Mouse (Mus musculus) layer of hippocampus, postnatal 10 days (tissue): ENCODE measurements around the gene Lamc1. TPM values are rescaled to one million over a fixed set of nuclear protein-coding genes. Genes with fewer than 3 reads are reported as not detected.
"Not testable (repeated sequence)": the region's sequence is repeated elsewhere in the genome, so short reads cannot be mapped to it uniquely, and the experiment has no call there.

Source experiments
- DNase-seq, 2 experiments: peaks; one replicate each; pipeline ENCODE4 v3.0.0; 2021; ENCODE audit warnings: low spot score in 2 of 2
- total RNA-seq, 2 experiments: library from RNA; stranded (reverse); gene quantifications; 2 replicates each; pipeline ENCODE4 v1.2.3; 2021

The Lamc1 gene
- total RNA-seq, 2 experiments from 2014 or later, result 43.2 to 43.8 TPM

GRCm38 (mm10) chr1:153331796-153332443 is 666 bp downstream of the Lamc1 start:
- DNase-seq, result peak in 1 of 2 experiments; percentile 60

GRCm38 (mm10) chr1:153331206-153331605 is 1.4 kb downstream of the Lamc1 start:
- no peak for DNase-seq

GRCm38 (mm10) chr1:153329306-153329705 is 3.3 kb downstream of the Lamc1 start:
- no peak for DNase-seq

DNA sequence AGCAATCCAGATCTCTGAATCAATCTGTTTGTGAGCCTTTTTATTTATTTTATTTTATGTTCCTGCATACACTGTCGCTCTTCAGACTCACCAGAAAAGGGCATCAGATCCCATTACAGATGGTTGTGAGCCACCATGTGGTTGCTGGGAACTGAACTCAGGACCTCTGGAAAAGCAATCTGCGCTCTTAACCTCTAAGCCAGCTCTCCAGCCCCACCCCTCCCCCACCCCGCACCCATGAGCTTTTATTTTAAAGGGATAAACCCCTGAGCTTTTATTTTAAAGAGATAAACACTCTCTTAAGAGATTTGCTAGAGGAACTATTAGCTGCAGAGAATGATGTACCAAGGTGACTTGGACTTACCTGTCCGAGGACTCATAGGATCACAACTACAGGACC is 5.5 kb downstream of the Lamc1 start:
- DNase-seq, result no peak

- DNase-seq, result no peak
Observed at GRCm38 (mm10) chr1:153326226-153326625, 6.4 kb downstream of the Lamc1 start.

- no peak for DNase-seq
Observed at GRCm38 (mm10) chr1:153321404-153321803, 11.2 kb downstream of the Lamc1 start.

GRCm38 (mm10) chr1:153320554-153321147 is 11.9 kb downstream of the Lamc1 start:
- DNase-seq, result no peak

- no peak for DNase-seq
Observed at GRCm38 (mm10) chr1:153320121-153320520, 12.5 kb downstream of the Lamc1 start.

- no peak for DNase-seq
Observed at GRCm38 (mm10) chr1:153318741-153319140, 13.8 kb downstream of the Lamc1 start.

GRCm38 (mm10) chr1:153318287-153318686 is 14.3 kb downstream of the Lamc1 start:
- DNase-seq, result no peak

- no peak for DNase-seq
Observed at GRCm38 (mm10) chr1:153317486-153318260, 14.9 kb downstream of the Lamc1 start.

GRCm38 (mm10) chr1:153316956-153317355 is 15.6 kb downstream of the Lamc1 start:
- DNase-seq, result no peak

GRCm38 (mm10) chr1:153316286-153316685 is 16.3 kb downstream of the Lamc1 start:
- no peak for DNase-seq

DNA sequence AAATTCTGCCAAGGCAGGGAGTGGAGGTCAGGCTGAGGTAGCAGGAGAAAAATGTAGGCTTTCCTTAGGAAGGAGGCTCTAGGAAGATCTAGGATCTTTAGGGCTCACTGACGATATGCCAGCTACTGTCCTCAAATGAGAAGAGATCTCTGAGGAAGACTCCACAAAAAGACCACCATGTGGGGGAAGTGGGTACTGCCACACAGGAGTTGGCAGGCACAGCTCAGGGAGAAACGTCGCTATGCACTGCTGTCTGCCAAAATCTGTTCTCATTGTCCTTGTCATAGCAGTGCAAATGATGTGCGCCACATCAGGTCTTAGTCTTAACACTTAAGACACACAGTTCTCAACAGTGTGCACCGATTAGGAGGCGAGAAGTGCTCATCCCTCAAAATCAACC is 17.5 kb downstream of the Lamc1 start:
- no peak for DNase-seq

DNA sequence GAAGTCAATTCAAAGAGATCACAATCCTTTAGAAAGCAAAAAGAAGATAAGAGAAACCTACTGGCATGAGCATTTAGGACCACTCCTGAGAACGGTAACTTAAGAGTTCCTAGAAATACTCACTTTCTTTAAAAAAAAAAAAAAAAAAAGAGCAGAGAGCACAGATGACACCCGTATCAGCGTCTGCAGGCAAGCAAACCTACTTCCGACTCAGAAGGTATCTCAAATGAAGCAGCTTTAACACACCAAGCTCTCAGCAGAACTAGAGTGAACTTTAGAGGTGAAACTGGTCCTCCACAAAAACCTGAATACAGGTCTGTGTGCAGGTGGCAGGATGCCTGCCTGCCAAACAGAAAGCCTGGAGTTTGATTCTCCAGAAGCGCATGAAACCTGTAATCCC is 19.6 kb downstream of the Lamc1 start:
- DNase-seq, result no peak

DNA sequence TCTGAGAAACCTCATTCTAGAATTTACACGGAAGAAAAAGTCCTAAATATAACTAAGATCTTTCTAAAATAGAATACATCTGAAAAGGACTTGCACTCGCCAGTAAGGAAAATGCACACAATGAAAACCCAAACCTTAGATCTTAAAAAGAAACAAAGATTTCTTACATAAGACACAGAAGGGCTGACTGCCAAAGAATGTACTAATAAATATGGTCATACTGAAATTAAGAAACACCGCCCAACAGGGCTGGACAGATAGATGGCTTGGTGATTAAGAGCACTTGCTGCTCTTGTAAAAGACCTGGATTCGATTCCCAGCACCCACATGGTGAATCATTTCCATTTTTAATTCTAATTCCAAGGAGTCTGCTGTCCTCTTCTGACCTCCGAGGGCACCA is 22.4 kb downstream of the Lamc1 start:
- DNase-seq, result no peak

DNA sequence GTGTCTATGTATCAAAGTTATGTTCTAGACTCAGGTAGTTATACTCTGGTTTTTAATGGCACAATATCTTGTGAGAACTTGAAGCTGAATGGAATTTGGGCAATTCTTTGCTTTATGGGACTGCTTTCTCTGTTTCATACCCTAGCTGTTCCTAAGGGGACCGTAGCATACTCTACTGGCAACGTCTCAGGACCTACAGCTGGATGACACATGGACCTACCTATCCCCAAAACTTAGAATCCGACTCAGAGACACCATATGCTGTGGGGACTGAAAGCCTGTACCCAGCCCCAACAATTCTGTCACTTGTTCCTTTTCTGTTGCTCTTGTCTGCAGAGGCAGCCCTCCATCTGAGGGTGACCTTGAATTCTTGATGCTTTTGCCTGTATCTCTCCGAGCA is 23.3 kb downstream of the Lamc1 start:
- DNase-seq, result no peak

GRCm38 (mm10) chr1:153308915-153309296 is 23.7 kb downstream of the Lamc1 start:
- DNase-seq, result peak in 1 of 2 experiments; percentile 28

GRCm38 (mm10) chr1:153308179-153308914 is 24.2 kb downstream of the Lamc1 start:
- peak; percentile 33 to 41 for DNase-seq

- DNase-seq, result no peak
Observed at GRCm38 (mm10) chr1:153307509-153308178, 24.9 kb downstream of the Lamc1 start.

- DNase-seq, result not testable (repeated sequence)
Observed at GRCm38 (mm10) chr1:153305728-153306127, 26.9 kb downstream of the Lamc1 start.
